In the genomic region with DNA sequence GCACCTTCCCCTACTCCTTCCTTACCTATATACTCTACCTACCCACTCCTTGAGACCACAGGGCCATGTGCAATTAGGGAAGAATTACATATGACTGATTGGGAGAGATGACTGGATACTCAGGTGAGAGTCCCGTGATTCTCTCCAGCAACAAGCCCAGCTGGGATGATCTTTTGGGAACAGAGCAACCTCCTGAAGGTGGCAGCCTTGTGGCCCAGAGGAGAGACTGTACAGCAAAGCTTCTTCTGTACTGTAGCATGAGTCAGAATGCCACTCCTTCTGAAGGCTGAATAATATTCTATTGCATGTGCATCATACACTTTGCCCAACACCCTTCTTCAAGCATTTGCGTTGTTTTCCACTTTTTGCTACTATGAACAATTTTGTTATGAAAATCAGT, we compare ENCODE assay signal across 22 mouse cellular contexts. TPM values are rescaled to one million over a fixed set of nuclear protein-coding genes. Genes with fewer than 3 reads are reported as not detected.
"Had no signal": no experiment of that assay in that cellular context is flagged by ENCODE, and none has a peak within 500 bp of the region (broad histone marks: within the 10 kb centered on the region; RNA-seq: fewer than 3 reads in every experiment).

No protein-coding gene starts in this region.

- H3K36me3 ChIP-seq: limb, embryonic 10.5 days; limb, embryonic 13.5 days; liver, embryonic 12.5 days; liver, embryonic 15.5 days; lung, embryonic 15.5 days; midbrain, embryonic 12.5 days; midbrain, embryonic 15.5 days; neural tube, embryonic 12.5 days had no signal

- H3K4me3 ChIP-seq: layer of hippocampus, adult 2 months; limb, embryonic 10.5 days; limb, embryonic 13.5 days; liver, embryonic 12.5 days; liver, embryonic 15.5 days; lung, embryonic 15.5 days; midbrain, embryonic 12.5 days; midbrain, embryonic 15.5 days; neural tube, embryonic 12.5 days had no signal

- H3K27me3 ChIP-seq: limb, embryonic 13.5 days; lung, embryonic 15.5 days; midbrain, embryonic 12.5 days; midbrain, embryonic 15.5 days; neural tube, embryonic 12.5 days had no signal

- H3K9me3 ChIP-seq: limb, embryonic 10.5 days; limb, embryonic 13.5 days; liver, embryonic 12.5 days; liver, embryonic 15.5 days; lung, embryonic 15.5 days; midbrain, embryonic 12.5 days; midbrain, embryonic 15.5 days; neural tube, embryonic 12.5 days had no signal

- H3K9ac ChIP-seq: limb, embryonic 13.5 days; liver, embryonic 12.5 days; liver, embryonic 15.5 days; lung, embryonic 15.5 days; midbrain, embryonic 12.5 days; midbrain, embryonic 15.5 days; neural tube, embryonic 12.5 days had no signal

- DNase-seq: kidney, adult 11 months; kidney, adult 9 months; layer of hippocampus, postnatal 36 days; liver; lung, adult 18-20 months; lung, postnatal 14 days; retina, postnatal 1 day; right cerebral cortex, postnatal 25 days; thymus, postnatal 25 days had no signal

- H3K27ac ChIP-seq: layer of hippocampus, adult 2 months; limb, embryonic 13.5 days; liver, embryonic 12.5 days; liver, embryonic 15.5 days; macrophage; midbrain, embryonic 12.5 days; midbrain, embryonic 15.5 days; neural tube, embryonic 12.5 days had no signal

RNA-seq across cellular contexts. Expression of a gene that starts 42.2 kb away (rescaled TPM):
- total RNA-seq: megakaryocyte, adult 5-6 weeks had no signal
- polyA plus RNA-seq: inflammation-experienced regulatory T-cells, adult 6 months; macrophage; neural tube, embryonic 12.5 days; spleen, adult 2 months had no signal
